Mouse (Mus musculus): Measurements from ENCODE around the gene Eif4e2. TPM values are rescaled to one million over a fixed set of nuclear protein-coding genes. Genes with fewer than 3 reads are reported as not detected.

Gene Eif4e2
- total RNA-seq, 4 experiments from 2014 or later, result 51.7 to 54.8 (median 53.8) TPM

- DNase-seq (ENCODE audit: low spot score in 2 of 2), result no peak
Observed at GRCm38 (mm10) chr1:87259316-87259715, 45.6 kb downstream of the Eif4e2 start.

GRCm38 (mm10) chr1:87263257-87263656, 49.5 kb downstream of the Eif4e2 start:
- DNase-seq (ENCODE audit: low spot score in 2 of 2), result no peak

DNA sequence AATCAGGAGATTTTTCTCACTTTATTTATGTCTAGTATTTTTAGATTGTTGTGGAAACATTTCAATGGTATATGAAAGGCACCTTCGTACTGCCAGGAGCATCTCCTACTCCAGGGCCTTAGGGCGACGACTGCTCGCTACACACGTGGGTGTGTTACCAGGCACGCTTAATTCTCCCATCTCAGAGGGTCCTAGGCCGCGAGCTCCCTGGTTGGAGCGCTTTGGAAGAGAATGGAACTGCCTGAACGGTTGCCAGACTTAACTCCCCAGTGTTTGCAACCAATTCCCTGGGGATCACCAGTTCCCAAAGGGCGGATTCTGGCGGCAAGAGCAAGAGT, 50.1 kb downstream of the Eif4e2 start:
- no peak for DNase-seq (ENCODE audit: low spot score in 2 of 2)

- no peak for DNase-seq (ENCODE audit: low spot score in 2 of 2)
Observed at GRCm38 (mm10) chr1:87264134-87265006, 50.7 kb downstream of the Eif4e2 start, which contains the start of gene Efhd1. Gene Efhd1 (plus strand): TSS chr1:87264363.

GRCm38 (mm10) chr1:87265200-87265599, 51.5 kb downstream of the Eif4e2 start:
- DNase-seq (ENCODE audit: low spot score in 2 of 2), result no peak

DNA sequence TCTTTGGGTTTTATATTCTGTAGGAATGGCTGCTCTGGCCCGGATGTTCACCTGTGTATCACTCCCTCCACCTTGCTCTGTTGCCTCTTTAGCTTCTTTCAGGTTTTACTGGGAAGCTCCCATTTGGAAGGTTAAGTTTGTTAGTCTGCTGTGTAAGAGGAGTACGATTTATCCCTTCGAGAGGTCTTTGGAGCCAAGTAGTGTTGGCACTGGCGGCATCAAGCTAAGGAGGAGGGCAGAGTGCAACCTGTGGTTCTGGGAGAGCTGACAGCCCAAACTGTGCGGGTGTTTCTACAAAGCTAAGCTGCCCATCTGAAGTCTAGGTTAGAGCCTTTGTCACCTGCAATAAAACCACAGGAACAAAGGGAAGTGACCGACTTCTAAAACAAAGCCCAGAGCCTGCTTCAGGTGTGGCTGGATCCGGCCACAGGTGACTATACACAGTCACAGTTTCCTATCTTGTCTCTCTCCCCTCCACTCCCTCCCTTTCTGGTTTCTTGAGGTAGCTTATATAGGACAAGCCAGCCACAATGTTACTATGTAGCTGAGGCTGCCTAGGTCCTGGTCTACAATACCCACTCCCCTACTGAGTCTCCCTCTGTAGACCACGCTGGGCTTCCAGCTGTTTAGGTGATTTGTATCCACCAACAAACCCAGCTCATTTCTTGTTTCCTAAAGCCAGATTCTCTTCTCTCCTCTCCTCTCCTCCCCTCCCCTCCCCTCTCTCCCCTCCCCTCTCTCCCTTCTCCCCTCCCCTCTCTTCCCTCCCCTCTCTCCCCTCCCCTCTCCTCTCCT, 52.8 kb downstream of the Eif4e2 start:
- DNase-seq (ENCODE audit: low spot score in 2 of 2), result no peak

DNA sequence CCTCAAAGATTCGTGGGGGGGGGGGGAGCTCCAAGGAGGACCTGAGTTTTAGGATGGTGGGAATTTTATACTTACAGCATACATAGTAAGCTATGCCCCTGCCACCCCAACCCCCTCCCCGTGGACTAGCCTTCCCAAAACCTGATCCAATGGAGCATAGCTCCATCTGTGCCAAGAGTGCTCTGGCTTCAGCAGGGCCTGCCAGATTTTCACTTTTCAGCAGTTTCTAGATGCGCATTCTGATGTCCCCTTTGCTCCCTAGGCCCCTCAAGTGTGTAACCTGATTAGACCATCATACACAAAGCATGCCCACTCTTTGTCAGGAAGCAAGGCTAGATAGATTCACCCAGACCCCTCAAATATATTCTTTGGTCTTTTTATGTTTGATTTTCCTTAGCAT, 56.5 kb downstream of the Eif4e2 start:
- no peak for DNase-seq (ENCODE audit: low spot score in 2 of 2)

- DNase-seq (ENCODE audit: low spot score in 2 of 2), result peak; percentile 61 to 62
Observed at GRCm38 (mm10) chr1:87270641-87271467, 57.1 kb downstream of the Eif4e2 start.

GRCm38 (mm10) chr1:87271596-87271995, 57.9 kb downstream of the Eif4e2 start:
- no peak for DNase-seq (ENCODE audit: low spot score in 2 of 2)

DNA sequence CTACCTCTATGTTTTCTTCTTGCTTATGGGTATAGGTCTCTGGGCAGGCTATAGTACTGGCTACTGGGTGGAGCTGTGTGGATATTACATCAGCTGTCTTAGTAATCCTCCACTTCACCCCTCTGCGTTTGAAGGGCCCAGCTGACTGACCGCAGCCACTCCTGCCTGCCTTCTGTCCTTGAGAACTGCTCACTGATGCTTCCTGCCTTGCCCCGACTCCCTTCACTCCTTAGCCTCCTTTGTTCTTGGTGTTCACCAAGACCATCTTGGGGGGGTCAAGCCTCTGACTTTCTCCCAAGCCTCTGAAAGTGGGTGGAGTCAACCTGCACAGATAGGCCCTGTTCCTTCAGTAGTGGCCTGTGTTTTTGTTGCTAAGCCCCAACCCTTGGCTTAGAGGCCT, 58.7 kb downstream of the Eif4e2 start:
- DNase-seq (ENCODE audit: low spot score in 2 of 2), result no peak

DNA sequence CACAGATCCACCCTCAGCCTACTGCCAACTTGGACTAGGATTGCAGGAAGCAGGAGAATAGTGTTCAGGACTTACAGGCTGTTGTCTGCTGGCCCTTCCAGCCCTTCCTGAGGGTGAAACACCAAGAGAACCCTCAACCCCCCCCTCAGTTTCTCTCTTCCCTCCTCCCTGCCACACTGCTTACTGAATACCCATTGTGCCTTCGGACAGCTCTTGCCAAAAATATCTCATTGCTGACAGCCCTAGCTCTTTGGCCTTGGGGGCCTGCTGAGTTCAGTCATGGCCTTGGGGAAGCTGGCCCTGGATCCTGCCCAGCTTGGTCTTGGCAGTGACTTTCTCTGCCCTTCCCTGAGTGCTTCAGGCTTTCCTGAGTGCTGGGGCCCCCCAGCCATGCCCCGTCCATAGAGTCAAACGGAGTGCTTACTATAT, 59.8 kb downstream of the Eif4e2 start:
- no peak for DNase-seq (ENCODE audit: low spot score in 2 of 2)

DNA sequence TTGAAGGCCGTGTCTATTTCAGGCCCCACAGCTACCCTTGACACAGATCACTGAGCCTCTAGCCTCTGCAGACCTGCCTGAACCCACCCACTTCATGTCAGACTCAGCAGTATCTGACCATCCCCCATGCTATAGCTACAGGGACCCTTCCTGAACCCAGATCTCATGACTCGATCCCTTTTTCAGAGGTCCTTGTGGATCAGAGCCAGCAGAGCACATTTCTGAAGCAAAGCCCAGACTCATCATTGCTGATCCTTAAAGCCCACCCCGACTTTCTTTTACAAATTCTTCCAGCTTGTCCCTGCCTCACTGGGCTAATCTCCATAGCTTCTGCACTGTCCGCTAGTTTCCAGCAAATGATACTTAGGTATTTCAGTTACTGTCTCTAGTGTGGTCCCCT, 60.4 kb downstream of the Eif4e2 start:
- no peak for DNase-seq (ENCODE audit: low spot score in 2 of 2)

DNA sequence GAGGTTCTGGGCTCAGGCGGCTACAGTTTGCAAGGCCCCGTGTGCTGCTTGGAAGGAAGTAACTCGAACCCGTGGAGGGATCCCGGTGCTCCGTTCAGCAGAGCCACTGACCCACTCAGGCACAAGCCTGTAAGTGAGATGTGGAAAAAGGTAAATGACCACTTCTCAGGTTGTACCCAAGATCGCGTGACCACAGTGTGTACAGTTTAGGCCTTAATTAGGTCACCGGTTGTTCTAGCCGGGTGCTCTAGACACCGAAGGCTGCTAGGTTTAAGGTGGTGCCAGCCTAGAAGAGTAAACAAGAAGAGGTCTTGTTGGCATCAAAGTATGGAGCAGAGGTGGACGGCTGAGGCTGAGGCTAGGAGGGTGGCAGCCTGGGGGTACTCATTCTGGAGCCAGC, 61.4 kb downstream of the Eif4e2 start:
- no peak for DNase-seq (ENCODE audit: low spot score in 2 of 2)

GRCm38 (mm10) chr1:87276056-87276455, 62.3 kb downstream of the Eif4e2 start:
- DNase-seq (ENCODE audit: low spot score in 2 of 2), result no peak

- no peak for DNase-seq (ENCODE audit: low spot score in 2 of 2)
Observed at GRCm38 (mm10) chr1:87280281-87280680, 66.6 kb downstream of the Eif4e2 start.

- DNase-seq (ENCODE audit: low spot score in 2 of 2), result no peak
Observed at GRCm38 (mm10) chr1:87281599-87282412, 68.1 kb downstream of the Eif4e2 start.

DNA sequence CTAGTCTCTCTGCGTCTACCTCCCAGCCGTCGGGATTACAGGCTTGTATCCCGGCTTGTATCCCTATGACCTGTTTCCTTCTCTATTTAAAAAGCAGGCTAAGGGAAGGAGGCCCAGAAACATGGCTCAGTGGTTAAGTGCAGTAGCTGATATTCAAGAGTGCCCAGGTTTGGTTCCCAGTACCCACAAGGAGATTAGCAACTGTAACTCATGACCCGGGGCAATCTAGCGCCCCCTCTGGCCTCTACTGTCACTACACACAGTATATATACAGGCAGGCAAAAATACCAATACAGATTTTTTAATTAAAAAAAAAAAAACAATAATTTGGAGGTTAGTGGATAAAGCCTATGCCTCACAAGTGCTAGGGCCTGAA, 68.7 kb downstream of the Eif4e2 start:
- no peak for DNase-seq (ENCODE audit: low spot score in 2 of 2)

DNA sequence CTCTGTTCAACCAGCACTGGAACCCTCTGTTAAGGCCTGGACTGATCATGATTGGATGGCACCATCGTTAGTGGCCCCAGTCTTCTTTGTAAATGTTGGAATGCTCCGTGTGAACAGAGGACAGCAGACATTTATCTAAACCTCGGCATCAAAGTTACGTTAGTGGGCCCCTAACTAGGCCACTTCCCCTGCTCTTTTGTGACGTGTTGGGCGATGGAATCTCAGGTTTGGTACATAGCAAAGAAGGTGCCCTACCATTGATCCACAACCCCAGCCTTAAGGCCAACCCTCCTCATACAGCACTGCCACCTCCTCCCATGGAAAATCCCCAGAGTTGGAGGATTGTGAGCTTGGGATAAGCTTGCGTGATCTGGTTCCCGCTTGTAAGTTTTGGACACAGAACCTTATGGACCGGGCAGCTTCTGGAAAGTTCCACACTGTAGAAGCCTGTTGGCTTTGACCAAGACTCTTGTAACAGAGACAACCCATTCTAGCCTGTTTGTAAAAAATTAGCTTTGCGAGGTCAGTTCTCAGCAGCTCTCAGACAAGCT, 69.8 kb downstream of the Eif4e2 start:
- DNase-seq (ENCODE audit: low spot score in 2 of 2), result no peak

- DNase-seq (ENCODE audit: low spot score in 2 of 2), result no peak
Observed at GRCm38 (mm10) chr1:87287105-87287504, 73.4 kb downstream of the Eif4e2 start.

Measured in gastrocnemius, adult 8-10 months (tissue).